Mouse (Mus musculus) liver, adult 2 months (tissue): Measurements from ENCODE around the gene Adamtsl1. TPM values are rescaled to one million over a fixed set of nuclear protein-coding genes. Genes with fewer than 3 reads are reported as not detected.
A peak's percentile ranks its signal among the peaks of the same experiment; 100 is the strongest.

Experiments used
- DNase-seq: peaks from one replicate; pipeline ENCODE4 v3.0.0-alpha.2; 2011; ENCODE audit warnings: low read depth, low spot score; ENCODE audit errors: extremely low read depth
- H3K27ac ChIP-seq: fragments of 200-500 bp; replicated peaks from 2 replicates; pipeline ENCODE4 v1.5.1; 2012; ENCODE audit warnings: low read depth, mild to moderate bottlenecking, control low read depth, inconsistent platforms, low read length; ENCODE audit not compliant: insufficient read depth
- H3K27me3 ChIP-seq: fragments of 200-500 bp; 2 replicates; pipeline ENCODE4 v1.6.1; 2012; ENCODE audit warnings: mild to moderate bottlenecking, moderate library complexity, low read length, inconsistent platforms; ENCODE audit not compliant: control insufficient read depth, insufficient read depth
- H3K36me3 ChIP-seq: fragments of 200-500 bp; 2 replicates; pipeline ENCODE4 v1.6.1; 2012; ENCODE audit warnings: low read length, inconsistent platforms; ENCODE audit not compliant: control insufficient read depth, insufficient read depth
- H3K4me1 ChIP-seq: fragments of 200-500 bp; 2 replicates; pipeline ENCODE4 v1.6.1; 2011; ENCODE audit warnings: low read length; ENCODE audit not compliant: control insufficient read depth, insufficient read depth
- H3K4me3 ChIP-seq: fragments of 200-500 bp; 2 replicates; pipeline ENCODE4 v1.5.1; 2011; ENCODE audit warnings: low read depth, mild to moderate bottlenecking, control low read depth, low read length, moderate library complexity; ENCODE audit not compliant: insufficient read depth
- H3K79me2 ChIP-seq: fragments of 200-500 bp; 2 replicates; pipeline ENCODE4 v1.6.1; 2012; ENCODE audit warnings: inconsistent platforms, mild to moderate bottlenecking, low read length, moderate library complexity; ENCODE audit not compliant: control insufficient read depth, insufficient read depth
- H3K9ac ChIP-seq: fragments of 200-500 bp; 2 replicates; pipeline ENCODE4 v1.6.1; 2012; ENCODE audit warnings: low read depth, mild to moderate bottlenecking, control low read depth, inconsistent platforms, low read length
- CTCF ChIP-seq: fragments of 200-500 bp; IDR thresholded peaks from 2 replicates; pipeline ENCODE4 v1.5.1; 2011; ENCODE audit warnings: low read depth, low read length, control low read depth
- POLR2A ChIP-seq: fragments of 200-500 bp; IDR thresholded peaks from 2 replicates; pipeline ENCODE4 v1.6.1; 2011; ENCODE audit warnings: low read length, control low read depth; ENCODE audit not compliant: insufficient read depth; ENCODE audit errors: extremely low read depth
- WGBS: fragments of 180-500 bp; shearing (Covaris S2); methylation state at CpG from one replicate; pipeline ENCODE4 v1.1.7; 2018; 5-methylcytosine and 5-hydroxymethylcytosine counted together
- polyA plus RNA-seq: library from polyadenylated mRNA; depleted of rRNA; stranded (reverse); fragments of >200 nt; gene quantifications from 2 replicates; pipeline ENCODE4 v1.2.3, GENCODE M21; 2012
- total RNA-seq: library from RNA; depleted of rRNA; stranded (reverse); fragments of >200 nt; gene quantifications from 2 replicates; pipeline ENCODE4 v1.2.3, GENCODE M21; 2014

The Adamtsl1 gene
- total and polyA plus RNA-seq, 2 experiments, result 0.61 to 0.65 TPM

DNA sequence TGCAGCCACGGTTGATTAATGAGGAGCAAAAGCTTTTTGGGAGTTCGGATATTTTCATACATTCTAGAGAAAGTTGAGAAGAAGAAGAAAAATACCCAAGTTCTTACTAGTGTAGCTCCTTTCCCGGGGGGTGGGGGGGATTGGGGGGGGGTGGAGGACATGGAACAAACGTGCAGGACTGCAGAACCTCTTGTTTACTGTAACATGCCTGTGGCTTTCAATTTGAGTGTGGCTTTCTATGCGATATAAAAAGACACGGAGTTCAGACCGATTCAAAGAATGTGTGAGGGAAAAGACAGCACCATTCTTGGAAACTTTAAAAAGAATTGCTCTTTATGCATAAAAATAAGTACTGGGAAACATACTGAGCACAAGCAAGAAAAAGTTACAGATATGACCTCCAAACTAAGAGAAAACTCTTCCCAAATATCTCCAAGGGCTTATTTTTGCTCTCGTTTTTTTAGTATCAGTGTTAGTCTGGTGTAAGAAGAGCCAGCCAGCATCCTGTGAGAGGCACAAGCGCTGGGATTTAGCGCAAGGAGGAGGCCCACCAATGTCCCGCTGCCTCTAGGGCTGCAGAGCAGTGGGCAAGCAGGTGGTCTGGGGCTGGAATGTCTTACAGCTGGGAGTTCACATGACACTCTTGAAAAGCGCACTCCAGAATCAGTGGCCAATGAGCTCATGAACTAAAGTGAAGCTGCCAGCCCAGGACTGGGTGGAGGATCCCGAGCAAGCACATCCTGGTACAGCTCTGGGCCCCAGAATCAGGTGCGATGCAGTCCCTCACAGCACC lies 762.2 kb downstream of the Adamtsl1 start:
- WGBS, result 78% methylated on average over 14 of the region's 14 CpGs
- DNase-seq, result no peak
- H3K79me2 ChIP-seq, result no peaks in the 10 kb centered on the region
- no peak for TF ChIP-seq POLR2A
- TF ChIP-seq CTCF, result no peak
- H3K36me3 ChIP-seq, result no peaks in the 10 kb centered on the region
- no peak overlapping the region for H3K27ac ChIP-seq
- no peak overlapping the region for H3K9ac ChIP-seq
- H3K27me3 ChIP-seq, result no peaks in the 10 kb centered on the region
- no peak overlapping the region for H3K4me3 ChIP-seq
- H3K4me1 ChIP-seq, result no peaks in the 10 kb centered on the region

DNA sequence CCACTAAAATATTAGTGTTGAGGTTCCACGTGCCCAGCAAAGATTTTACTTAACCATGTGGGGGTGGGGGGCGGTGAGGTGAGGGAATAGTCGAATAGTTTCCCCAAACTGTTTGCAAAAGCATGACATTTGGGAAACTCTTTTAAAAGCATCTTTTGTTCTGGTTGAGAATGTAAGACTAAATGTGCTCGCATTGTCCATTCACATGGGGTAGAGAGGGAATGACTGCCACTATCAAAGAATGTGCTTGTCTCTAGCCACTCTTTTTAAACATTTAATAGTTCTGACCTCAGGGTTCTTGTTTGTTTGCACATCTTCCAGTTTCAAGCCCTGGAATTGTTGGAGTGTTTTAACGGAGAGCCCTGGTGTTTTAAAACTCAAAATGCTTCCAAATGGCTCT lies 764.6 kb downstream of the Adamtsl1 start:
- WGBS, result 64% methylated on average over 5 of the region's 5 CpGs
- Histone ChIP-seq H3K79me2 (no peaks in the 10 kb centered on the region), H3K27me3 (no peaks in the 10 kb centered on the region), H3K36me3 (no peaks in the 10 kb centered on the region), H3K4me1 (no peaks in the 10 kb centered on the region), H3K9ac (no peak overlapping the region), H3K27ac (no peak overlapping the region), H3K4me3 (no peak overlapping the region)
- TF ChIP-seq CTCF (no peak), POLR2A (no peak)
- peak; percentile 18 for DNase-seq

GRCm38 (mm10) chr4:86286572-86286971 lies 772.6 kb downstream of the Adamtsl1 start:
- H3K4me1 ChIP-seq, result no peaks in the 10 kb centered on the region
- H3K27me3 ChIP-seq, result no peaks in the 10 kb centered on the region
- no peak overlapping the region for H3K27ac ChIP-seq
- WGBS, result 95% methylated on average over 1 of the region's 1 CpGs
- H3K36me3 ChIP-seq, result no peaks in the 10 kb centered on the region
- DNase-seq, result no peak
- no peak for TF ChIP-seq POLR2A
- TF ChIP-seq CTCF, result no peak
- H3K79me2 ChIP-seq, result no peaks in the 10 kb centered on the region
- H3K9ac ChIP-seq, result no peak overlapping the region
- no peak overlapping the region for H3K4me3 ChIP-seq

- Histone ChIP-seq H3K27me3 (no peaks in the 10 kb centered on the region), H3K36me3 (no peaks in the 10 kb centered on the region), H3K4me3 (no peak overlapping the region), H3K27ac (no peak overlapping the region), H3K4me1 (no peaks in the 10 kb centered on the region), H3K9ac (no peak overlapping the region), H3K79me2 (no peaks in the 10 kb centered on the region)
- DNase-seq, result no peak
- WGBS, result 95% methylated on average over 4 of the region's 4 CpGs
- TF ChIP-seq CTCF, result no peak
- TF ChIP-seq POLR2A, result no peak
These were observed 774.3 kb downstream of the Adamtsl1 start for GRCm38 (mm10) chr4:86288264-86288663.

GRCm38 (mm10) chr4:86289511-86290273 lies 775.7 kb downstream of the Adamtsl1 start:
- no peak for DNase-seq
- WGBS, result 47% methylated on average over 12 of the region's 12 CpGs
- no peaks in the 10 kb centered on the region for H3K4me1 ChIP-seq
- no peaks in the 10 kb centered on the region for H3K27me3 ChIP-seq
- H3K27ac ChIP-seq, result no peak overlapping the region
- no peak overlapping the region for H3K4me3 ChIP-seq
- no peaks in the 10 kb centered on the region for H3K36me3 ChIP-seq
- no peaks in the 10 kb centered on the region for H3K79me2 ChIP-seq
- no peak overlapping the region for H3K9ac ChIP-seq
- TF ChIP-seq CTCF (no peak), POLR2A (no peak)

- H3K36me3 ChIP-seq, result no peaks in the 10 kb centered on the region
- no peaks in the 10 kb centered on the region for H3K79me2 ChIP-seq
- H3K27me3 ChIP-seq, result no peaks in the 10 kb centered on the region
- TF ChIP-seq POLR2A, result no peak
- no peak for TF ChIP-seq CTCF
- H3K4me1 ChIP-seq, result no peaks in the 10 kb centered on the region
- DNase-seq, result peak; percentile 20
- WGBS, result 90% methylated on average over 2 of the region's 2 CpGs
- no peak overlapping the region for H3K9ac ChIP-seq
- no peak overlapping the region for H3K27ac ChIP-seq
- no peak overlapping the region for H3K4me3 ChIP-seq
These were observed 780.9 kb downstream of the Adamtsl1 start for GRCm38 (mm10) chr4:86294828-86295251.
